Mouse (Mus musculus): ENCODE measurements at regions not wholly inside any gene's neighbourhood (a gene's known extent, or its start where the extent isn't known, plus 50 kb on each side); places are given as distances from the start of the nearest gene placed in this dataset.

DNA sequence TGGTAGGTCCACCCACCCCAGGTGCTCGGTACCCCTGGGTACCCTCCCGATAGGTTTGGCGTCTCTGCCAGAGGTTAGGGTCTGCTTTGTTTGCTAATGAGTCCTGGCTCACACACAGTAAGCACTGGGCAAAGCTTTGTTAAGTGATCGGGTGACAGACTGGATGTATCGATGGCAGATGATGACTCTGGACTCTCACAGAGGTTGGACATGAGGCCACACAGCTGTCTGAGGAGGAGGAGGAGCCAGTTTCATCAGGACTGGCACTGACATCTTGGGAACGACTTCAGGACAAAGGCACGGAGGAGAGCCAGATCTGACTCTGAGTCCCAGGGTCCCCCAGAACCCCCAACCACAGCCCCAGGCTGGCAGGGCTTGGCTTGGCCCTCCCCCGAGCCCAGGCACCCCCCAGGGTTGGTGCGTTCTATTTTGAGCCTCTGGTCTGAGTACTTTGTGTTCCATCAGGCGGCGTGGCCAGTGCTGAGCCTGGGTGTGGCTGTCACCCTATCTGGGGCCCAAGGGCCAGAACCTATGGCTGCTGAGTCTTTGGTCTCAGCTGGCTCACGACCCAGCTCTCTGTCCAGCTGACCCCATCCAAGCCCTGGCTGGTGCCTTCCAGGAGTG is 67.6 kb upstream of the Tmem189 start:
- no peak for DNase-seq (ENCODE audit: low read depth, low spot score)

DNA sequence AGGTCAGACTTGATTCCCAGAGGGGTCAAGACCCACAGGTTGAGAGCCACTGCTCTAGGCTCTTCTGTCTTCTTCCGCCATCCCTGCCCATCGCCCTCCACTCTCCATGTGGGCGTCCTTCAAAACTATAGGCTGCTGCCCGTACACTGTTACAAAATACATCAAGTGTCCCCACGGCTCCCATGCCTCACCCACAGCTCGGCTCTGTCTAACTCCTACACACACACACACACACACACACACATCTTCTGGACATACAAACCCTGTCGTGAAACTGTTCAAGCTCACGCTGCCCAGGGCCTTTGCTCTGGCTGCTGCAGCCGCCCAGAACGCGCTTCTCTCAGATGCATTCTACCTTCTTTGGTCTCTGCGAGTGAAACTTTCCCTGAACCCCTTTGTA is 67.1 kb upstream of the Tmem189 start:
- no peak for DNase-seq (ENCODE audit: low read depth, low spot score)

DNA sequence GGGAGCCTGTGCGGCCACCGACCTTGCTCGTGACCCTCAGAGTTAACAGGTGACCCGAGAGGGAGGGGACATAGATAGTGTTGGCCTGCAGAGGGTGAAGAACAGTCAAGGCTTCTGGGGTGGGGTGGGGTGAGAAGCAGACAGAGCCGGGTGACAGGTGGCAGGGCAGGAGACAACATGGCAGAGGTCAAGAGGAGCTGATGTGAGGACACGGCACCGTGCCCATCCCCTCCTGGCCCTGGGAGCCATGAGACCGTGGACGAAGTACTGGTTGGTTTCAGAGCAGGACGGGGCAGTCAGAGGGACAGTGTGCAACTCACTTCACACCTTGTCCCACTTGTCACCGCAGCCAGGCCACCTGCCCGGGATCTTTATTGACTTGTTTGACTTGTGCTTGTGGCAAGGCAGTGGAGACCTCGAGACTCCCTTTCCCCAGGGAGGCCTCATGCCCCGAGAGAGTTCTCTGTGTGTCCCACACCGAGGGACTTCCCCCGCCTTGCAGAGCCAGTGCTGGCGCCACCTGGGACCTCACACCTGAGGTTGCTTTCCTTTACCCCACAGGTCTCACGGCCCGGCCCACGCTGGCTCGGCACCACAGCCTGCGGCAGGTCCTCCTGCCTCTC is 65.4 kb upstream of the Tmem189 start:
- no peak for DNase-seq (ENCODE audit: low read depth, low spot score)

DNA sequence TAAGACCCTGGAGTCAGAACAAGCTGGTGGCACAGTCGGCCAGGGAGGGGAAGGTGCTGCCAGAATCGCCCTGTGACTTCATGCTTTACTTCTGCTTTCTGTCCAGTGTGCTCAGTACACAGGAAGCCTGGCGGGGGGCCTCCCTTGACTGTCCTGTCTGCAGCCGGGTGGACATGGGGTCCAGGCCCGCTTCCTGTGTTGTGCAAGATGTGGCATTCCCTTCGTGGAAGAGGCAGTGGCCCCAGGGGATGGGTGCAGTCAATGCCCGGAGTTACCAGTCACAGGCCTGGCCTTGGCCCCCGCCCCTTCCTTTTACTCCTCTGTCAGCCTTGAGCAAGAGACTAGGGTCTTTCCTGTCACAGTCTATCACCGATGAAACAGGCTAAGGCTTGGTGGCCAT is 64.3 kb upstream of the Tmem189 start:
- DNase-seq (ENCODE audit: low read depth, low spot score), result no peak

GRCm38 (mm10) chr2:167752805-167753556 is 63.4 kb upstream of the Tmem189 start:
- DNase-seq (ENCODE audit: low read depth, low spot score), result no peak

GRCm38 (mm10) chr2:167751585-167751984 is 62.0 kb upstream of the Tmem189 start:
- DNase-seq (ENCODE audit: low read depth, low spot score), result no peak

DNA sequence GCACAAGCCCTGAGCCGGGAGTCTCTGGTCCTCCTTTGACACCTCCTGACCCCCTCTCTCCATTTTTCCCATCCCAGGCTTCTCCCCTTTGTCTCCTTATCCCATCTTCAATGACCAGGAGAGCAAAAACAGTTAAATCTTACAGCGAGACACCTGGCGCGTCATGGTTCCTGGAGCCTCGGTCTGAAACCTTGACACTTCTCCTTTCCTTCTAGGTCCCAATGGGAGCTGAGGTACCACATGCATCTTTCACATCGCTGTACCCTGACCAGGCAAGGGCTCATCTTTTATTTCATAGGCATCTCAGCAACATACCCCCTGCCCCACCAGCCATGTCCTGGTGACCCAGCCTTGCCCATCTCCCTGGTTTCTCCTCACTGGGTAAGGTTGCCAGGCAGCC is 58.7 kb upstream of the Tmem189 start:
- no peak for DNase-seq (ENCODE audit: low read depth, low spot score)

DNA sequence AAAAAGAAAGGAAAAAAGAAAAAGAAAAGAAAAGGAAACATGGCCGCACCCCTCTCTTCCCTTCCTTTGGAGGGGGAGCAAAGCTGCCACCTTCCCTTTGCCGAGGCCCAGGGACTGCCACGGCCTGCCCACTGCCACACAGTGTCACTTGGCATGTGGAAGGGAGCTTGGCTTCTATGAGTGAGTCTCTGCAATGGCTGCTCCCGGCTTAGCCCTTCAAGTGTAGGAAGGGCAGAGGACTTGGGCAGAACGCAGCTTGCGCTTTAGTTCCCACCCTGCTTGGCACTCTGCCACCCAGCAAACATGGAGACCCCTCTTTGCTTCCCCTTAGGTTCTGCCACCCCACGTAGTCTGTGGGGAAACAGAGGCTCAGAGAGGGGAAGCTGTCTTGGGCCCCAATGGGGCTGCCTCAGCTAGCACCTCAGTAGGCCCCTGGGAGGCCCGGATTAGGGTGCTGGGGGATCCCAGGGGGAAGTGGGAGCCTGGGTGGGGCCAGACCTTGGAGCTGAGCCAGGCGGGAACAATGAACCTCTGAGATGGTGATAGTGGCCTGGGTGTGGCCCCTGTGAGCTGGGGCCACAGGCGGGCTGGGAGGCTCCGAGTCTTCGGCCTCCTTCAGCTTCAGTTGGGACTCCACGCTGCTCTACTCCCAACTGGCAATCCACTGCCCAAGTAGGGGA is 57.7 kb upstream of the Tmem189 start:
- DNase-seq (ENCODE audit: low read depth, low spot score), result no peak

- no peak for DNase-seq (ENCODE audit: low read depth, low spot score)
Measured at GRCm38 (mm10) chr2:167746344-167746743, 56.7 kb upstream of the Tmem189 start.

DNA sequence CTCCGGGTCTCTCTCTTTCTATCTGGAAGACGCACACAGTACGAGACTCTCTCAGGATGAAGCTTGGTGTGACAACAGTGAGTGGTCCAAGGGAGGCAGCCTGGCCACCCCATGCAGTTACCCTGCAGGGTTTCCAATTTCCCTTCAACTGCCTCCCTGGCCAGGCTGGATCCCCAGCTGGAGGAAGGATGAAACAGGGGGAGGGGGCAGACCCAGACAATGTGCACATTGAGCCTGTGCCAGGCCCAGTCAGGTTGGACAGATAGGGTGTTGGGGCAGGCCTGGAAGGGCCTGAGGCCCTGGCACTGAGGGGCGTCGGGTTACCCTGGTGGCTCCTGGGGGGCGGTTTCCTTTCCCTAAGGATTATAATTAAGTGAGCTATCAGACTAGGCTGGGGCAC is 55.8 kb upstream of the Tmem189 start:
- no peak for DNase-seq (ENCODE audit: low read depth, low spot score)

GRCm38 (mm10) chr2:167744080-167744479 is 54.5 kb upstream of the Tmem189 start:
- no peak for DNase-seq (ENCODE audit: low read depth, low spot score)

- DNase-seq (ENCODE audit: low read depth, low spot score), result no peak
Measured at GRCm38 (mm10) chr2:167742479-167742878, 52.9 kb upstream of the Tmem189 start.

GRCm38 (mm10) chr2:167740516-167741189 is 51.0 kb upstream of the Tmem189 start:
- DNase-seq (ENCODE audit: low read depth, low spot score), result no peak
